Comparison of ENCODE assay signal across 13 mouse cellular contexts in genomic region chr13:24244613-24245012, GRCm38 (mm10). TPM values are rescaled to one million over a fixed set of nuclear protein-coding genes. Genes with fewer than 3 reads are reported as not detected.
DNase-seq lines count a peak whose midpoint lies in the region; ATAC-seq lines count a peak whose summit lies in the region.
"Had no signal": no experiment of that assay in that cellular context is flagged by ENCODE, and none has a peak within 500 bp of the region (broad histone marks: within the 10 kb centered on the region; RNA-seq: fewer than 3 reads in every experiment).

No protein-coding gene starts in this region.

- intact Hi-C loops in left cerebral cortex, postnatal 4 days (cut with DNase I): no loop called here

- H3K9me3 ChIP-seq in kidney, embryonic 15.5 days (replicated peaks): no peaks in the 10 kb centered on the region
- H3K9me3 ChIP-seq in heart, embryonic 16.5 days (replicated peaks; ENCODE audit: control insufficient read depth, low read length): no peaks in the 10 kb centered on the region
- H3K9me3 ChIP-seq: liver, embryonic 12.5 days; midbrain, embryonic 12.5 days had no signal

- no peaks in the 10 kb centered on the region for H3K27me3 ChIP-seq in kidney, embryonic 15.5 days
- no peaks in the 10 kb centered on the region for H3K27me3 ChIP-seq in heart, embryonic 16.5 days (ENCODE audit: control insufficient read depth, insufficient read depth, low read length)
- H3K27me3 ChIP-seq: liver, embryonic 12.5 days; midbrain, embryonic 12.5 days; Patski had no signal

- ATAC-seq in kidney, embryonic 15.5 days (replicated peaks; ENCODE audit: low FRiP score): 0 out of 2 replicates have a peak, but pooled peaks have one; percentile 12
- ATAC-seq in heart, embryonic 16.5 days (replicated peaks; ENCODE audit: extremely low read depth, insufficient read depth, low FRiP score): 0 out of 2 replicates have a peak, but pooled peaks have one; percentile 28
- no peak for ATAC-seq in activated CD4-positive, CD25-positive, alpha-beta regulatory T cell, adult 4 months
- ATAC-seq: forebrain, postnatal 0 days; Patski had no signal

- H3K4me2 ChIP-seq in kidney, embryonic 15.5 days: no peak overlapping the region
- H3K4me2 ChIP-seq in heart, embryonic 16.5 days (ENCODE audit: low read depth, low read length): no peak overlapping the region
- H3K4me2 ChIP-seq: liver, embryonic 12.5 days; midbrain, embryonic 12.5 days had no signal

- H3K27ac ChIP-seq in kidney, embryonic 15.5 days: no peak overlapping the region
- H3K27ac ChIP-seq in heart, embryonic 16.5 days (ENCODE audit: low read length): no peak overlapping the region
- H3K27ac ChIP-seq: liver, embryonic 12.5 days; midbrain, embryonic 12.5 days had no signal

- H3K4me3 ChIP-seq in kidney, embryonic 15.5 days (replicated peaks): no peak overlapping the region
- H3K4me3 ChIP-seq in heart, embryonic 16.5 days (ENCODE audit: low read length): no peak overlapping the region
- H3K4me3 ChIP-seq: liver, embryonic 12.5 days; midbrain, embryonic 12.5 days had no signal

- no peak overlapping the region for H3K9ac ChIP-seq in kidney, embryonic 15.5 days
- no peak overlapping the region for H3K9ac ChIP-seq in heart, embryonic 16.5 days (ENCODE audit: low read length)
- H3K9ac ChIP-seq: forebrain, postnatal 0 days; liver, embryonic 12.5 days; midbrain, embryonic 12.5 days had no signal

- H3K36me3 ChIP-seq in kidney, embryonic 15.5 days: no peaks in the 10 kb centered on the region
- H3K36me3 ChIP-seq in heart, embryonic 16.5 days (ENCODE audit: control insufficient read depth, insufficient read depth): no peaks in the 10 kb centered on the region
- H3K36me3 ChIP-seq: liver, embryonic 12.5 days; midbrain, embryonic 12.5 days had no signal

- WGBS in kidney, embryonic 15.5 days: 64% methylated on average over 11 of the region's 11 CpGs
- 54% methylated on average over 11 of the region's 11 CpGs for WGBS in heart, embryonic 16.5 days

- peaks cover 48% of the 10 kb centered on the region for H3K4me1 ChIP-seq in kidney, embryonic 15.5 days
- H3K4me1 ChIP-seq in heart, embryonic 16.5 days (ENCODE audit: control insufficient read depth, insufficient read depth, low read length): no peaks in the 10 kb centered on the region

- DNase-seq in kidney, adult 8-10 months: no peak
- DNase-seq in heart, adult 8-10 months (ENCODE audit: low spot score): peak; percentile 56
- peak; percentile 75 for DNase-seq in lung, postnatal 10 days
- DNase-seq in left cerebral cortex, postnatal 4 days: no peak
- DNase-seq: adrenal gland, adult 8-10 months; forebrain, postnatal 0 days; thymus, postnatal 4 days had no signal

RNA-seq across cellular contexts. Expression of gene Carmil1, which starts 36.0 kb away (rescaled TPM):
- 51.6 and 52.5 TPM in 2 replicates for polyA plus RNA-seq in kidney, embryonic 15.5 days (2015; fragmentation: Nextera tagmentation; extraction: Ambion mirVana)
- total RNA-seq in heart, adult 8-10 months (2022): 1 to 10 TPM; 5.1 to 9.4 (median 7.1) TPM
- polyA plus RNA-seq in heart, embryonic 16.5 days (2015; fragmentation: Nextera tagmentation; extraction: Ambion mirVana): 8.4 and 9.7 TPM in 2 replicates
- under 1 TPM; 0.41 to 0.90 TPM for polyA plus RNA-seq in activated CD4-positive, CD25-positive, alpha-beta regulatory T cell, adult 4 months (2017; shearing (Covaris generic))
- 10 to 100 TPM; 57.9 to 82.4 TPM for total RNA-seq in left cerebral cortex, postnatal 4 days (2021)

Comparison
In these comparisons a context has a peak if more than half of its experiments do, and no peak if none do; other contexts are left out.
1. DNase-seq: peak in heart, adult 8-10 months (single experiment) and lung, postnatal 10 days (single experiment); none in kidney, adult 8-10 months (0 of 2) and left cerebral cortex, postnatal 4 days (single experiment).